Mouse (Mus musculus): ENCODE measurements around the gene Mplkip.

Gene Mplkip

GRCm38 (mm10) chr13:17694911-17695699, at the start of gene Mplkip, which contains the start of gene Sugct:
TSS of gene Mplkip (plus strand) at chr13:17695192.
TSS of gene Sugct (minus strand) at chr13:17695553.
- DNase-seq, result peak; percentile 100

DNA sequence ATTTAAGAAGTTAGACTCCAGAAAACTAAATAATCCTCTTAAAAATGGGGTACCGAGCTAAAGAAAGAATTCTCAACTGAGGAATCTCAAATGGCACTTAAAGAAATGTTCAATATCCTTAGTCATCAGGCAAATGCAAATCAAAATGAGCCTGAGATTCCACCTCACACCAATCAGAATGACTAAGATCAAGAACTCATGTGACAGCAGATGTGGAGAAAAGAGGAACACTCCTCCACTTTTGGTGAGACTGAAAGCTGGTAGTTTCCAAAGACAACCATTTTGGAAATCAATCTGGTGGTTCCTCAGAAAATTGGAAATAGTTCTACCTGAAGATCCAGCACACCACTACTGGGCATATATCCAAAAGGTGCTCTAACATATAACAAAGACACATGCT, 27.6 kb upstream of the Mplkip start:
- no peak for DNase-seq

GRCm38 (mm10) chr13:17671122-17671521, 23.9 kb upstream of the Mplkip start:
- peak; percentile 40 for DNase-seq

GRCm38 (mm10) chr13:17689461-17689860, 5.5 kb upstream of the Mplkip start:
- no peak for DNase-seq

DNA sequence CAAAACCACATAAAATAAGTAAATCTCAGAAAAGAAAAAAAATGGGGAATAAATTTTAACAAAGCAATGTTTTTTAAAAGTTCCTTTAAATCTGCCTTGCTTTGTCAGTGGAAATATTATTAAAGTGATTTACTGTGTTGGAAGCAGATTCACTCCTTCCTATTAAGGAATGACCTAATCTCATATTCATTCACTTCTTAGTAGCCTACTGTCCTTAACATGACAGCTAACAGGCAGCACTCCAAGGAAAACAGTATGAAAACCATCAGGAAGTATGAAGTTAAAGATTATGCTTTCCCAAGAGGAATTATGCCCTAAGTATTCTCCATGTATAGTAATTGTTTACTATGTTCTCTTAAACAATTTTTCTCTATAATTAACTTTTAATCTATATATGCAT, 4.3 kb upstream of the Mplkip start:
- peak; percentile 56 for DNase-seq

GRCm38 (mm10) chr13:17691436-17691835, 3.6 kb upstream of the Mplkip start:
- DNase-seq, result no peak

DNA sequence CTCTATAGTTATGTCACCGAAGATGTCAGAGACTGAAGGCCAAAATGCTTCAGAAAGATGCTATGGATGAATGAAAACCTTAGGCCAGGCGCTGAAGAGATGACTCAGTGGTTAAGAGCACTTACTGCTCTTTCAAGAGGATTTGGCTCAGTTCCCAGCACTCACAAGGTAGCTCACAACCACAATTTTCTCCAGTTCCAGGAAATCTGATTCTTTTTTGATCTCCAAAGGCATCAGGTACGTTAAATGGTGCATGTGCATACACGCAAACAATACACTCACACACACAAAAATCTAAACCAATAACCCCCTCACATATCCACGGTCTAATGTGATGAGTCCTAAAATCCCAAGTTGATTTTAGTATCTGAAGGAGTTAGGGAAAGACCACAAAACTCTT, 1.2 kb upstream of the Mplkip start:
- DNase-seq, result no peak

DNA sequence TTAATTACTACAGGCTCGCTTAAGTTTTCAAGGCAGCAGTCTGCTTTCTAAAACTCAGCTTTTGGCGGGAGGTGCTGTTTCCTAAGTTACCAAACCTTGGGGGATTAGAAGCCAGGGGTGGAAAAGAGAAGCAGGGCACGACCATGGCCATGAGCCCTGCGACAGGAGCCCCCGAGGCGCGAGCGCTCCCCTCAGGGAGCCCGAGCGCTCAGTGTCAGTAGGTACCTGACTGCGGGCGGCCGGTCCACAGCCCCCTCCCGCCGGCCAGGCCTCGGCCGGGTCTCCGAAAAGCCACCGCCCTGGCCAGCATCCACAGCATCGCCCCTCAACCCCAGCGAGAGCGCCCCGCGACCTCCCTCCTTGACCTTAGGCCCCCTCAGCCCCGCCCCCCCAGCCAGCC, 578 bp upstream of the Mplkip start:
- no peak for DNase-seq

- DNase-seq, result no peak
Observed at GRCm38 (mm10) chr13:17695898-17696580, 1.0 kb downstream of the Mplkip start.

- DNase-seq, result no peak
Observed at GRCm38 (mm10) chr13:17700090-17700715, 5.2 kb downstream of the Mplkip start.

DNA sequence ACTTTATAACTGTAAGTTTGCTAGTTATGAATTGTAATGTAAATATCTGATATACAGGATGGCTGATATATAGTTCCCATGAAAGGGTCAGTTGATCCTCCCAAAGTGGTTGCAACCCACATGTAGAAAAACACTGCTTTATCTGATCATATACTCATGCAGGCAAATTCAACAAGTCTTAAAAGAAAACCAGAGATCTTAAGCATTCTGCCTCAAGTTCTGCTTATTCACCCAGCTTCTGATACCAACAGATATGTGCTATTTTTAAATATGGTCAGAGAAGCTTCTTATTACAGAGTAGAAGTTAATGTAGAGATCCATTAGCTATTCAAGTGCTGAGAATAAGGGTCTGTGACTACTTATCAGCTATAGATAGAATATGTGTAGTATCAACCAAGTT, 6.3 kb downstream of the Mplkip start:
- DNase-seq, result no peak

DNA sequence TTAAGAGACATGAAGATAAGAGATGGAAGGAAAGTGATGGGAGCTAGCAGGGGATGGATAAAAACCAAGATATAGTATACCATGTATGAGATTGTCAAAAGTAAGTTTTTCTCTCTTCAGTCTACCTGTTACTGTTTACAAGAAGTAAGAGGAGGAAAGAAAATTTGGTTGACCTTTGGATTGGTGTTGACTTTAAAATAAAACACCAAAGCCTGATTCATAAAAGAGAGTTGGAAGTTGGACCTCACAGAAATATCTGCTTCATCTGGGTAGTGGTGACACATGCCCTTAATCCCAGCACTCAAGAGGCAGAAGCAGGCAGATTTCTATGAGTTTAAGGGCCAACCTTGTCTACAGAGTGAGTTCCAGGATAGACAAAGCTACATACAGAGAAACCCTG, 7.3 kb downstream of the Mplkip start:
- no peak for DNase-seq

DNA sequence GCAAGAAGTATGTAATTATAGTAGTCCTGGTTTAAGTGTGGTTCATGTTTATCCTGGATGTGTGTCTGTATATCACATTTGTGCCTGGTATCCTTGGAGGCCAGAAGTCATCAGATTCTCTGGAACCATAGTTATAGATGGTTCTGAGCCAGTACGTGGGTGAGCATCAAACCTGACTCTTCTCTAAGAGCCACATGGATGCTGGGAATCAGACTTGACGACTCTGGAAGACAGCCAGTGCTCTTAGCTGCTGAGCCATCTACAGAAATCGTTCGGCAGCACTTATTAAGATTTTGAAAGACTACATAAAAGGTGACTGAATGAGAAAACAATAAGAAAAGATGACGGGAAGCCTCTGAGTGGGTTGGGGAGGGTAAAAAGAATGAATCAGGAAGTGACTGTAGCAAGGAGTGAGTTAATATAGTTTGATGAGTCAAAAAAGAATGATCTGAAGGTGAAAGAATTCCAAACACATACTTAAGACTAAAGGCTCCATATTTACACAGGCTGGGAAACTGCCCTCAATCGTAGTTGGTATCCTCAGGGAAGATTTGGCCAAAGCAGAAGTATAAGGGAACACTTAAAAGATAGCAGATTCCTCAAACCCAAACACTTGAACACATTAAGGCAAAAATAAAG, 10.3 kb downstream of the Mplkip start:
- no peak for DNase-seq

DNA sequence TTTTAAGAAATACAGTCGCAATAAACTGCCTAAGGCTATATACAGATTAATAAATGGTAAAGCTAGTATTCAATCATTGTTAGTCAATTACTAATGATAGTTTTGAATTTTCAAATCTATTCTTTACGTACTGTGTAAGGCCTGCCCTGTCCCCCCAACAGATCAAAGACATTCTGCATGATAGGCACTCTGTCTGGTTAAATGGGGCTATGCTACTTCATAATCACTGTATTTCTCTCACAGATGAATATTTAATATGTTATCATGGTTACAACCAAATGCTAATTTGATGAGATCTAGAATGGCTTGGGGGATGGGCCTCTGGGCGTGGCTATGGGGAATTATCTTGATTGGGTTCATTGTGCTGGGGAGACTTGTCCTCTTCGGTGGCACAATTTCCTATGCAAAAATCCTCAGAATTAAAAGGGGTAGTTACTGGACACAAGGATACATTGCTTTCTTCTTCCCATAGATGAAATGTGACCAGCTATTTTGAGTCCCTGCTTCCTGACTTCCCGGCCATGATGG, 13.9 kb downstream of the Mplkip start:
- DNase-seq, result no peak

- no peak for DNase-seq
Observed at GRCm38 (mm10) chr13:17717357-17717756, 22.4 kb downstream of the Mplkip start.

DNA sequence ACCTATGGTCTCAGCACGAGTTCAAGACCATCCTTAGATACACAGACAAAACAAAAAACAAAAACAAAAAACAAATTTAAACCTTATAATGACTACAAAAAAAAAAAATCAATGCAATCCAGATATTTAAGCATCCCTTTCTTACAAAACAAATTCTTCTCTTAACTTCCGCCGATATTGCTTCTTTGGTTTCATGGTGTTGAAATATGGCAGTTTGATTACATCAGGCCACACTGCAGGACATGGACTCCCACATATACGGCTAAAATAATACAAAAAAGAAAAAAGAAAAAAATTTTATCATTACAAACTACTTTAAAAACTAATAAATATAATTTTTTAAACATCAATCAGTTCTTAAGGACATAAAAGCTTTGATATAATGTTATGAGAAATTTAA, 32.9 kb downstream of the Mplkip start:
- DNase-seq, result no peak

GRCm38 (mm10) chr13:17728798-17729197, 33.8 kb downstream of the Mplkip start:
- DNase-seq, result no peak
